Mouse (Mus musculus): ENCODE measurements around the gene Nop2. TPM values are rescaled to one million over a fixed set of nuclear protein-coding genes. Genes with fewer than 3 reads are reported as not detected.

The Nop2 gene
- polyA plus RNA-seq, 1 experiment from 2014 or later, result 69.8 TPM

GRCm38 (mm10) chr6:125192841-125193240, 61.1 kb downstream of the Nop2 start:
- Histone ChIP-seq H3K36me3 (replicated peaks; ENCODE audit: control insufficient read depth, insufficient read depth, low read depth, low read length) (peaks cover 6% of the 10 kb centered on the region), H3K4me2 (ENCODE audit: low read depth, low read length) (peak overlapping the region; percentile 79), H3K27me3 (ENCODE audit: control insufficient read depth, insufficient read depth, low read length) (no peaks in the 10 kb centered on the region), H3K4me3 (ENCODE audit: low read depth, low read length) (peak overlapping the region; percentile 72), H3K4me1 (ENCODE audit: control insufficient read depth, insufficient read depth, low read length) (peaks cover 3% of the 10 kb centered on the region; the same call in 1 of the 2 replicates), H3K9ac (replicated peaks; ENCODE audit: low read length) (peak overlapping the region; percentile 80), H3K27ac (replicated peaks; ENCODE audit: low read depth, low read length) (no peak overlapping the region), H3K9me3 (replicated peaks; ENCODE audit: control insufficient read depth, low read length) (no peaks in the 10 kb centered on the region)
- WGBS, result 45% methylated on average over 5 of the region's 5 CpGs
- no peak for DNase-seq (ENCODE audit: low spot score)
- ATAC-seq (replicated peaks; ENCODE audit: insufficient number of reproducible peaks, low FRiP score, low TSS enrichment, low read depth), result no peak

DNA sequence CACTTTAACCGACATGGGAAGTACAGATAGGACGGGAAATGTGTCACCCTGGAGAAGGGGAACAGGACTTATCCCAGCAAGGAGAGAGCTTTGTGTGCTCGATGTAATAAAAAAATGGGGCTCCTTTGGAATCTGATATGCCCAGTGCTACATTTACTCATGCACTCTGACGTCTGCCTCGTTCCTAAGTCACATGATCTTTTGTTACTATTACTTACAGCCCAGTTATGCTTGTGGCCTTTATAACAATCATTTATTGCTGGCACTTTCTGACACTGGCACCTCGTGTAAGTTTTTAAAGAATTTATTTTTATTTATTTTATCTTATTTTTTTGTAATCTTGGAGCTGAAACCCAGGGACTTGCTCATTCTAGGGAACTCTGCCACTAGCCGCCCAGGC, 61.7 kb downstream of the Nop2 start:
- peaks cover 4% of the 10 kb centered on the region; the same call in 1 of the 2 replicates for H3K36me3 ChIP-seq (replicated peaks; ENCODE audit: control insufficient read depth, insufficient read depth, low read depth, low read length)

More for the DNA sequence above, 61.7 kb downstream of the Nop2 start:
- 69% methylated on average over 7 of the region's 7 CpGs for WGBS
- no peaks in the 10 kb centered on the region for H3K9me3 ChIP-seq (replicated peaks; ENCODE audit: control insufficient read depth, low read length)
- no peak overlapping the region for H3K27ac ChIP-seq (replicated peaks; ENCODE audit: low read depth, low read length)
- peaks cover 3% of the 10 kb centered on the region; the same call in 1 of the 2 replicates for H3K4me1 ChIP-seq (ENCODE audit: control insufficient read depth, insufficient read depth, low read length)
- no peak for ATAC-seq (replicated peaks; ENCODE audit: insufficient number of reproducible peaks, low FRiP score, low TSS enrichment, low read depth)
- no peak overlapping the region for H3K4me2 ChIP-seq (ENCODE audit: low read depth, low read length)
- no peak overlapping the region for H3K4me3 ChIP-seq (ENCODE audit: low read depth, low read length)
- DNase-seq (ENCODE audit: low spot score), result no peak
- no peak overlapping the region for H3K9ac ChIP-seq (replicated peaks; ENCODE audit: low read length)
- H3K27me3 ChIP-seq (ENCODE audit: control insufficient read depth, insufficient read depth, low read length), result no peaks in the 10 kb centered on the region

Small RNA genes within 50 kb of the gene (microRNA-seq; reads per million reads assigned to microRNA genes)
- gene Mir7045 (ENCODE audit: borderline number of aligned reads), result not detected

Other genes with a start within 250 kb of the Nop2 start
- not detected in 2 replicates for gene Cd4, start 243.7 kb upstream of the Nop2 start, polyA plus RNA-seq (2014; fragmentation: Nextera tagmentation; extraction: Ambion mirVana)
- gene Lag3, start 220.2 kb upstream of the Nop2 start, polyA plus RNA-seq (2014; fragmentation: Nextera tagmentation; extraction: Ambion mirVana), result 1.7 and 1.8 TPM in 2 replicates
- 184 and 213 TPM in 2 replicates for gene Ptms, start 211.8 kb upstream of the Nop2 start, polyA plus RNA-seq (2014; fragmentation: Nextera tagmentation; extraction: Ambion mirVana)
- gene Mlf2, start 200.5 kb upstream of the Nop2 start, polyA plus RNA-seq (2014; fragmentation: Nextera tagmentation; extraction: Ambion mirVana), result 391 and 402 TPM in 2 replicates
- 118 and 125 TPM in 2 replicates for gene Cops7a, start 166.4 kb upstream of the Nop2 start, polyA plus RNA-seq (2014; fragmentation: Nextera tagmentation; extraction: Ambion mirVana)
- gene Pianp, start 135.2 kb upstream of the Nop2 start, polyA plus RNA-seq (2014; fragmentation: Nextera tagmentation; extraction: Ambion mirVana), result 1.1 and 1.9 TPM in 2 replicates
- gene Zfp384, start 122.8 kb upstream of the Nop2 start, polyA plus RNA-seq (2014; fragmentation: Nextera tagmentation; extraction: Ambion mirVana), result 7.7 and 10.6 TPM in 2 replicates
- gene Ing4, start 92.1 kb upstream of the Nop2 start, polyA plus RNA-seq (2014; fragmentation: Nextera tagmentation; extraction: Ambion mirVana), result 141 and 145 TPM in 2 replicates
- 10.0 and 12.5 TPM in 2 replicates for gene Acrbp, start 82.2 kb upstream of the Nop2 start, polyA plus RNA-seq (2014; fragmentation: Nextera tagmentation; extraction: Ambion mirVana)
- gene Lpar5, start 64.0 kb upstream of the Nop2 start, polyA plus RNA-seq (2014; fragmentation: Nextera tagmentation; extraction: Ambion mirVana), result 0.25 and 0.49 TPM in 2 replicates
- gene Chd4, start 35.9 kb upstream of the Nop2 start, polyA plus RNA-seq (2014; fragmentation: Nextera tagmentation; extraction: Ambion mirVana), result 93.2 and 94.5 TPM in 2 replicates
- gene Iffo1, start 13.3 kb downstream of the Nop2 start, polyA plus RNA-seq (2014; fragmentation: Nextera tagmentation; extraction: Ambion mirVana), result 7.0 and 10.3 TPM in 2 replicates
- gene Gapdh, start 34.6 kb downstream of the Nop2 start, polyA plus RNA-seq (2014; fragmentation: Nextera tagmentation; extraction: Ambion mirVana), result 2,314 and 2,539 TPM in 2 replicates
- gene Ncapd2, start 59.8 kb downstream of the Nop2 start, polyA plus RNA-seq (2014; fragmentation: Nextera tagmentation; extraction: Ambion mirVana), result 135 and 136 TPM in 2 replicates
- gene Mrpl51, start 59.9 kb downstream of the Nop2 start, polyA plus RNA-seq (2014; fragmentation: Nextera tagmentation; extraction: Ambion mirVana), result 205 and 217 TPM in 2 replicates
- 1.2 and 1.4 TPM in 2 replicates for gene Vamp1, start 83.6 kb downstream of the Nop2 start, polyA plus RNA-seq (2014; fragmentation: Nextera tagmentation; extraction: Ambion mirVana)
- 1.0 and 1.1 TPM in 2 replicates for gene Tapbpl, start 100.0 kb downstream of the Nop2 start, polyA plus RNA-seq (2014; fragmentation: Nextera tagmentation; extraction: Ambion mirVana)
- 0.22 TPM in 1 of 2 replicates, not detected in the other for gene Cd27, start 105.1 kb downstream of the Nop2 start, polyA plus RNA-seq (2014; fragmentation: Nextera tagmentation; extraction: Ambion mirVana)
- gene Tuba3a, start 154.1 kb downstream of the Nop2 start, polyA plus RNA-seq (2014; fragmentation: Nextera tagmentation; extraction: Ambion mirVana), result 0.22 TPM in 1 of 2 replicates, not detected in the other
- 22.8 and 24.3 TPM in 2 replicates for gene Ltbr, start 182.0 kb downstream of the Nop2 start, polyA plus RNA-seq (2014; fragmentation: Nextera tagmentation; extraction: Ambion mirVana)
- gene Scnn1a, start 188.8 kb downstream of the Nop2 start, polyA plus RNA-seq (2014; fragmentation: Nextera tagmentation; extraction: Ambion mirVana), result 0.88 and 1.1 TPM in 2 replicates
- gene Tnfrsf1a, start 217.5 kb downstream of the Nop2 start, polyA plus RNA-seq (2014; fragmentation: Nextera tagmentation; extraction: Ambion mirVana), result 36.6 and 39.5 TPM in 2 replicates
- gene Plekhg6, start 248.9 kb downstream of the Nop2 start, polyA plus RNA-seq (2014; fragmentation: Nextera tagmentation; extraction: Ambion mirVana), result 0.08 and 0.20 TPM in 2 replicates

Measured in embryonic facial prominence, embryonic 11.5 days (tissue).